Mouse (Mus musculus): ENCODE results near the gene Pla2g4d.

Gene Pla2g4d

GRCm38 (mm10) chr2:120264858-120265257 is 24.1 kb downstream of the Pla2g4d start:
- in situ Hi-C loops (cut with MboI, MseI): loop anchor here in 1 of 2 experiments (5.0 kb wide), 1 partner anchor 203 kb away; no protein-coding TSS in a partner anchor

- in situ Hi-C loops (cut with MboI, MseI): no loop called here
Observed at GRCm38 (mm10) chr2:120262876-120263275, 26.1 kb downstream of the Pla2g4d start.

- in situ Hi-C loops (cut with MboI, MseI): no loop called here
Observed at GRCm38 (mm10) chr2:120261346-120261745, 27.7 kb downstream of the Pla2g4d start.

GRCm38 (mm10) chr2:120256259-120256658 is 32.7 kb downstream of the Pla2g4d start:
- in situ Hi-C loops (cut with MboI, MseI): loop anchor here in 1 of 2 experiments (10.0 kb wide), 1 partner anchor 1981 kb away; no protein-coding TSS in a partner anchor

- in situ Hi-C loops (cut with MboI, MseI): loop anchor here in 1 of 2 experiments (5.0 to 10.0 kb wide), 2 partner anchors 65 to 1978 kb away; no protein-coding TSS in a partner anchor
Observed at GRCm38 (mm10) chr2:120252644-120253043, 36.4 kb downstream of the Pla2g4d start.

- in situ Hi-C loops (cut with MboI, MseI): no loop called here
Observed at GRCm38 (mm10) chr2:120245421-120246016, 43.5 kb downstream of the Pla2g4d start.

- in situ Hi-C loops (cut with MboI, MseI): no loop called here
Observed at GRCm38 (mm10) chr2:120244679-120245420, 44.1 kb downstream of the Pla2g4d start, which contains the start of gene Pla2g4e. Gene Pla2g4e (minus strand): TSS chr2:120245335.

- in situ Hi-C loops (cut with MboI, MseI): no loop called here
Observed at GRCm38 (mm10) chr2:120243995-120244394, 45.0 kb downstream of the Pla2g4d start.

GRCm38 (mm10) chr2:120242791-120243467 is 46.1 kb downstream of the Pla2g4d start:
- in situ Hi-C loops (cut with MboI, MseI): no loop called here

- in situ Hi-C loops (cut with MboI, MseI): loop anchor here in 1 of 2 experiments (10.0 kb wide), 1 partner anchor 994 kb away; no protein-coding TSS in a partner anchor
Observed at GRCm38 (mm10) chr2:120238733-120239132, 50.3 kb downstream of the Pla2g4d start.

- in situ Hi-C loops (cut with MboI, MseI): loop anchor here in 1 of 2 experiments (10.0 kb wide), 1 partner anchor 993 kb away; no protein-coding TSS in a partner anchor
Observed at GRCm38 (mm10) chr2:120237784-120238183, 51.2 kb downstream of the Pla2g4d start.

GRCm38 (mm10) chr2:120235947-120236640 is 52.9 kb downstream of the Pla2g4d start:
- in situ Hi-C loops (cut with MboI, MseI): loop anchor here in 1 of 2 experiments (10.0 kb wide), 1 partner anchor 991 kb away; no protein-coding TSS in a partner anchor

GRCm38 (mm10) chr2:120235381-120235780 is 53.6 kb downstream of the Pla2g4d start:
- in situ Hi-C loops (cut with MboI, MseI): loop anchor here in 1 of 2 experiments (10.0 kb wide), 1 partner anchor 991 kb away; no protein-coding TSS in a partner anchor

GRCm38 (mm10) chr2:120231642-120232041 is 57.4 kb downstream of the Pla2g4d start:
- in situ Hi-C loops (cut with MboI, MseI): loop anchor here in 1 of 2 experiments (10.0 kb wide), 1 partner anchor 987 kb away; no protein-coding TSS in a partner anchor
